Mouse (Mus musculus) ES-Bruce4 (cell line): ENCODE measurements at regions not wholly inside any gene's neighbourhood (a gene's known extent, or its start where the extent isn't known, plus 50 kb on each side); places are given as distances from the start of the nearest gene placed in this dataset.

Experiments used
- H3K27ac ChIP-seq: 2 replicates; pipeline ENCODE4 v1.5.1; 2012; ENCODE audit warnings: low read length, inconsistent platforms; ENCODE audit not compliant: insufficient read depth
- H3K27me3 ChIP-seq: 2 replicates; pipeline ENCODE4 v1.6.1; 2012; ENCODE audit warnings: mild to moderate bottlenecking, low read length, inconsistent platforms; ENCODE audit not compliant: control insufficient read depth, poor library complexity, insufficient read depth, severe bottlenecking
- H3K36me3 ChIP-seq: 2 replicates; pipeline ENCODE4 v1.6.1; 2012; ENCODE audit warnings: inconsistent platforms, mild to moderate bottlenecking, low read length, moderate library complexity; ENCODE audit not compliant: control insufficient read depth, poor library complexity, insufficient read depth, severe bottlenecking
- H3K4me1 ChIP-seq: one replicate; pipeline ENCODE4 v1.8.1; 2011; ENCODE audit warnings: low read length; ENCODE audit not compliant: control insufficient read depth, insufficient read depth
- H3K4me3 ChIP-seq: 2 replicates; pipeline ENCODE4 v1.5.1; 2011; ENCODE audit warnings: low read depth, mild to moderate bottlenecking, low read length
- H3K9ac ChIP-seq: 2 replicates; pipeline ENCODE4 v1.6.1; 2012; ENCODE audit warnings: low read depth, mild to moderate bottlenecking, inconsistent platforms; ENCODE audit not compliant: poor library complexity, severe bottlenecking
- H3K9me3 ChIP-seq: replicated peaks from 2 replicates; pipeline ENCODE4 v1.6.1; 2012; ENCODE audit warnings: mild to moderate bottlenecking, low read length, inconsistent platforms; ENCODE audit not compliant: control insufficient read depth, poor library complexity, insufficient read depth, severe bottlenecking
- CTCF ChIP-seq: IDR thresholded peaks from one replicate; pipeline ENCODE4 v1.8.1; 2011; ENCODE audit warnings: low read depth, low read length
- EP300 ChIP-seq: IDR thresholded peaks from 2 replicates; pipeline ENCODE4 v1.6.1; 2011; ENCODE audit warnings: low read depth, low read length; ENCODE audit not compliant: insufficient read depth
- POLR2A ChIP-seq: IDR thresholded peaks from one replicate; pipeline ENCODE4 v1.8.1; 2011; ENCODE audit warnings: low read length; ENCODE audit not compliant: insufficient read depth

DNA sequence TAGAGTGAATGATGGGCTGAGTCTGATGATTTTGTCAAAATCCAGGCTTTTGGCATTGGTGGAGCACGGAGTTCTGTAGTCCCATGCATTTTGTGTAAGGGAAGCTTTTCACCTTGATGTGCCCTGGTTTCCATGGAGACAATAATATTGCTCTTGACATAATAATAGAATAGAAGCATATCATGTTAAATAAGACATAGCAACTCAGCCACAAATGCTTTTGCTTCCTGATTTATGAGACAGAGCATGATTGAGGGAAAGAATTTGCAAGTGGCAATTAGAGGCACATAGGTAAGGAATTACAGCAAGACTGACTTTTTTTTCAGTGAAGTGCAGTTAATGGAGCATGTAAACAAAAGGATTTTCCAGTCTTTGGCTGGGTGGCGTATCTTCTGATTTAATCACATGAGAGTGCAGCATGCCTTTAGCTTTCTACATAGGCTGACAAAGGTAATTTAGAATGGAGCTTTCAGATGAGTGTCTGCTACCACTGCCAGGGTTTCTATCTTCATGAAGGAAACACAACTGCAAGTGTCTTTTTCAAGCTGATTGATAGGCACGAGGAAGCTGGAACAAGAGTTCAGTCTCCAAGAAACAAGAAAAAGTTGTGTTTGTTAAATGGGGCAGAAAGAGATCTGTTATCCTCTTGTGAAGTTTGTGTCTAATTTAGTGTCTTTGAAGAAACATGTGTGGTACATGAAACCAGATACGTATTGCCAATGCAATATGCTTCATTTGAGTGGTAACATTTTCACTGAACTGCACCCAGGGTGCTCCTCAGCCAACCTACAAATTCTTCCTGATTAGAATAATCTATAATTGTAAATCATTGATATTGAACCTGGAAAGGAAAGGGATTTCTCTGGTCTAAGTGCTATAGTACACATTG is 1913.2 kb downstream of the 9330182O14Rik start:
- Histone ChIP-seq H3K27me3 (no peaks in the 10 kb centered on the region), H3K27ac (no peak overlapping the region), H3K4me1 (no peaks in the 10 kb centered on the region), H3K9me3 (no peaks in the 10 kb centered on the region), H3K9ac (no peak overlapping the region), H3K36me3 (no peaks in the 10 kb centered on the region), H3K4me3 (no peak overlapping the region)
- TF ChIP-seq POLR2A: no peak
- TF ChIP-seq CTCF: no peak
- TF ChIP-seq EP300: no peak

DNA sequence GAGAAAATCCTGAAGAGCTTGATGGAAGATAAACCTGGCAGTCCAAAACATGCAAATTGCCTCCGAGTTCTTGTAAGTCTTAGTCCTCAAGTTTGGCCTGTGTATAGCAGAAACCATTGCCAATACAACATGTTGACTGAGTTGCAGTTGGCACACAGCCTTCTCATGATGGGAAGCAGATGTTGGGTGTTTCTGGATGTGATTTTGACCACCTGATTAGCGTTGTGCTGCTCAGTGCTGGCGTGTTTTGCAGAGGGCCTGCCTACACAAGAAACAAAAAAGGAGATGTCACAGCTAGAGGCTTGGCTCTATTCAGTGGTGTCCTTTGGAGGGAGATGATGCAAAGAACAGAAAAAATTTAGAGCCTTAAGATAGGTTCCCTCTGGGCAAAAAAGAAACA is 1922.6 kb downstream of the 9330182O14Rik start:
- H3K36me3 ChIP-seq: no peaks in the 10 kb centered on the region
- TF ChIP-seq EP300 (no peak), POLR2A (no peak), CTCF (no peak)
- no peaks in the 10 kb centered on the region for H3K4me1 ChIP-seq
- H3K27ac ChIP-seq: no peak overlapping the region
- no peaks in the 10 kb centered on the region for H3K9me3 ChIP-seq
- H3K4me3 ChIP-seq: no peak overlapping the region
- H3K27me3 ChIP-seq: no peaks in the 10 kb centered on the region
- H3K9ac ChIP-seq: no peak overlapping the region

DNA sequence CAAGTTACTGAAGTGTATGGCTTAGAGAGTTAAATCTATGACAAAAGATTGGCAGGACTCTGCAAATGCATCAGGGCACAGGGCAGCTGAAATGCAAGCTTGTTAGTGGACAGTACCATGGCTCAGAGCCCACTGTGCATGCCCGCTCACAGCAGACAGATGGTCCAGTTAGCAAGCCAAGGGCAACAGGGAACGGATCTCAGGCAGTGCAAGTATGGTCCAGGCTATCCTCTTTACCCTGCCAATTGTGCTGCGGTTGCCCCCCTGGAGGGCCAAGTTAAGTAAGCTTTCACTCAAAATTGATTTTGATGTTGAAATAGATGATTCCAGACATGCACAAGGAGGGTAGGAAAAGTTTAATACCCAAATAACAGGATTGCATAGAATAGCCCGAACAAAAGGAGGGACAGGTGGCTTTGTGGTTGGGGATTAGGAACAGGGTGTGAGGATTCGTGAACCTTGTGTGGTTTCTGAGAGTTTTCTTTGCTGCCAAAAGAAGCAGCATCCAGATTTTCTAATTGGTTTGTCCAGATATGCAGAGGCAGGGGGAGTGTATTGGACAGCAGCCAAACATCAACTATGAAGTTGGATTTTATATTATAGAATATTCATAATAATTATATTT is 1934.2 kb downstream of the 9330182O14Rik start:
- H3K36me3 ChIP-seq: no peaks in the 10 kb centered on the region
- TF ChIP-seq EP300: no peak
- no peak for TF ChIP-seq CTCF
- TF ChIP-seq POLR2A: no peak
- no peaks in the 10 kb centered on the region for H3K27me3 ChIP-seq
- no peaks in the 10 kb centered on the region; the same call in 1 of the 2 replicates for H3K9me3 ChIP-seq
- no peak overlapping the region for H3K9ac ChIP-seq
- H3K27ac ChIP-seq: no peak overlapping the region
- no peaks in the 10 kb centered on the region for H3K4me1 ChIP-seq
- H3K4me3 ChIP-seq: no peak overlapping the region

DNA sequence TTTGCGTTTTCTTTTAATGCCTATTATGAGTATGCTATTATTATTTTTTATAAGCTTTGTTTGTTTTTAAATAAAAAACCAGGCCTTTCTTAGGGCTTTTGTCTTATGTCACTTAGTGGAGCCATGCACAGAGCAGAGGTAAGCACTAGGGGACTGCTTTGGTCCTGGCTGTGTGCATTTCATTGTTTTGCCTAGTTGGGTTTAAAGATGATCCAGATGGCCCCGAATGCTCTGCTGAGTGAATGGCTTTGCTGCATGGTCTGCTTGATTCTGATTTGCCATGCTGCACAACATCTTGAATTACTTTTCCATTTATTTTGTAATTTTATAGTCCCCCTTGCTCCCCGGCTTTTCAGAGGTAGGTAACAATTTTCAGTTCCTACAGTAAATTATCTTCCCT is 1934.9 kb downstream of the 9330182O14Rik start:
- H3K27me3 ChIP-seq: no peaks in the 10 kb centered on the region
- no peak overlapping the region for H3K4me3 ChIP-seq
- H3K9ac ChIP-seq: no peak overlapping the region
- no peak overlapping the region for H3K27ac ChIP-seq
- no peaks in the 10 kb centered on the region; the same call in 1 of the 2 replicates for H3K9me3 ChIP-seq
- H3K36me3 ChIP-seq: no peaks in the 10 kb centered on the region
- TF ChIP-seq EP300: no peak
- no peaks in the 10 kb centered on the region for H3K4me1 ChIP-seq

DNA sequence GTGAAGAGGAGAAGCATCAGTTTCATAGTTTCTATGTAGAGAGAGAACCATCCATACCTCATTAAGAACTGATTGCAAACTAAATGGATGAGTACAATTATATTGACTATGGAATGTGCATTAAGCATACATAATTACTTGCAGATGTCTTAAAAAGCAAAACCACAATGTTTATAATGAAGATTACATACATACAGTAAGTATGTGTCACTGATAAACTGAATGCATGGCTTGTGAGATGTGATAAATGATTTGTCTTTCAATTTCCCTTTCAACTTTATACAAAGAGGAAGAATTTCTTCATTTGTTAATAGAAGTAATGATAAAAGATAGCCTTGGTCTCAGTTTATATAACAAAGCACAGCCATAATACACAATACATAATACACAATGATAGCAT is 1939.3 kb downstream of the 9330182O14Rik start:
- no peak overlapping the region for H3K9ac ChIP-seq
- H3K36me3 ChIP-seq: no peaks in the 10 kb centered on the region
- H3K4me3 ChIP-seq: no peak overlapping the region
- TF ChIP-seq EP300 (no peak), CTCF (no peak), POLR2A (no peak)
- no peaks in the 10 kb centered on the region; the same call in 1 of the 2 replicates for H3K9me3 ChIP-seq
- no peaks in the 10 kb centered on the region for H3K27me3 ChIP-seq
- H3K4me1 ChIP-seq: no peaks in the 10 kb centered on the region
- no peak overlapping the region for H3K27ac ChIP-seq

DNA sequence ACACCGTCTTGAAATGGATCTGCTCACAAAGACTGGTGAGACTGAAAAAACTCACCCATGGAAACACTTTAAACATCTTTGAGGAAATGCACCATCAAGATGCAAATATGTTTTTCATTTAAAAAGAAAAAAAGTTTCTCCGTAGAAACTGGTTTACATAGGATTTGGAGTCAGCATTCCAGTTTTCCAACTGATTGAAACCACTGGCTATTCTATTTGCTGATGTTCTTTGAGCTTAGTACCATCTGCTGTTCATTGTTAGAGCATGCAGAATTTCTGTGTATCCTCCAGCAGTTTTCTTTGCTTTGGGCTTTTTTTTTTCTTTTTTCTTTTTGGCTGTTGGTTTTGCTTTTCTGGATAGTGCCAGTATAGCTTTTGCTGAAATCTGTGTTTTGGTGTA is 1948.3 kb downstream of the 9330182O14Rik start:
- Histone ChIP-seq H3K4me3 (no peak overlapping the region), H3K4me1 (no peaks in the 10 kb centered on the region), H3K27me3 (no peaks in the 10 kb centered on the region), H3K36me3 (no peaks in the 10 kb centered on the region), H3K9ac (no peak overlapping the region), H3K27ac (no peak overlapping the region), H3K9me3 (no peaks in the 10 kb centered on the region)
- TF ChIP-seq POLR2A: no peak
- TF ChIP-seq CTCF: no peak
- no peak for TF ChIP-seq EP300
